Mouse (Mus musculus) Patski (cell line): ENCODE results near the gene Spata17. TPM values are rescaled to one million over a fixed set of nuclear protein-coding genes. Genes with fewer than 3 reads are reported as not detected.

Experiments used
- ATAC-seq: fragments of 100-300 bp; one replicate; pipeline ENCODE4 v1.8.0; 2021
- CTCF ChIA-PET: fragments of 350-600 bp; sonication (Branson Sonifier 250); formaldehyde crosslinking; loops from one replicate; lab custom pipeline; 2022; ENCODE audit warnings: inconsistent platforms; lab: Charles Lee
- POLR2A ChIA-PET: fragments of 350-600 bp; sonication (Branson Sonifier 250); formaldehyde crosslinking; loops from one replicate; lab custom pipeline; 2022; ENCODE audit warnings: antibody characterized with exemption, inconsistent platforms; lab: Charles Lee
- DNase-seq: peaks from one replicate; pipeline ENCODE4 v3.0.0-alpha.2; 2011; ENCODE audit warnings: low read depth, low spot score
- H3K27me3 ChIP-seq: fragments of 371-371 bp; one replicate; pipeline ENCODE4 v1.5.1; 2021
- CTCF ChIP-seq: fragments of 100-300 bp; IDR thresholded peaks from one replicate; pipeline ENCODE4 v1.5.1; 2021
- in situ Hi-C: fragments of 300-500 bp; cut with MboI; formaldehyde crosslinking; loops from 3 replicates; pipeline ENCODE4 v1.11.1; 2018; ENCODE audit warnings: low pct_unique_long_range_greater_than_20kb, mixed read lengths
- polyA plus RNA-seq: library from polyadenylated mRNA; unstranded; gene quantifications from one replicate; pipeline ENCODE4 v1.2.3, GENCODE M21; 2021

Spata17 gene
- polyA plus RNA-seq, 1 experiment from 2014 or later, result 1.7 TPM

DNA sequence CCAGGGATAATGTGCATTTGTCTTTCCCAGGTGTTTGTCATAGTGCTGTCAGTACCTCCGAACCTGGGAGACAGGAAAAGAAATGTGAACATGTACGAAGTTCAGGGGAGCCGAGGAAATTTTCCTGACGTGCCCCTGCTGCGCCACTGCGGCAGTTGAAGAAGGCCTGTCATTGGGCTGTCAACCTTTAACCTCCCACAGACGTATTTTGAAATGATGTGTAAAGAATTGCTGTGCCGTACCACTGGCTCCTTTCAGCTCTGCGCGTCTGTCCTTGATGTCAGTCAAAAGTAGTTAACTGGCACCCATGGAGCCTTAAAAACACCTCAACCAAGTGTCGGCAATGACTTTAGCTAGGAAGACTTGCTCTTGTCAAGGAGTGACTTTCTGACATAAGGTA lies 205.2 kb downstream of the Spata17 start:
- no peak for TF ChIP-seq CTCF
- in situ Hi-C loops, result no loop called here
- H3K27me3 ChIP-seq, result no peaks in the 10 kb centered on the region
- ChIA-PET POLR2A (no interaction called here), CTCF (no interaction called here)
- DNase-seq (no peak), ATAC-seq (no peak)

DNA sequence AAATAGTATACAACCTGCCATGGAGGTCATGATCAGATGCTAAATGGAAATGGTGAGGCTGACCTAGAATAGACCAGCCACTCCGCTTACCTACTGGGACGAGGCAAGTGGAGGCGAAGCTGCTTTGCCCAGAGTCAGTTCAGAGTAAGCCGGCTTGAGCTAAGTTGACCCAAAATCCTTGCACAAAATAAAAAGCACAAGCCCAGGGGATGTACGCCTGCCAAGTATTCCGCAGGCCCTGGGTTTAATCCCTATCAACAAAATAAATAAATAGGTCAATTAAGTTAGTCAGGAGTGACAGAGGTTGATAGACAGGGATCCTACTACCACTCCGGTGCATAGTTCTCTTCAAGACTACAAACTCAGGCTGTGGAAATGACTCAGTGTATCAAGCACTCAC lies 207.0 kb downstream of the Spata17 start:
- in situ Hi-C loops, result no loop called here
- no peak for ATAC-seq
- ChIA-PET POLR2A (no interaction called here), CTCF (interaction anchor here (1.7 kb wide), 1 partner anchor 12 kb away, joined by 5 read pairs; no protein-coding TSS in a partner anchor)
- no peak for TF ChIP-seq CTCF
- H3K27me3 ChIP-seq, result no peaks in the 10 kb centered on the region
- DNase-seq, result no peak

- in situ Hi-C loops, result no loop called here
- POLR2A ChIA-PET, result no interaction called here
- H3K27me3 ChIP-seq, result no peaks in the 10 kb centered on the region
- CTCF ChIA-PET, result interaction anchor here (0.8 kb wide), 1 partner anchor 17 kb away, joined by 3 read pairs; no protein-coding TSS in a partner anchor
- ATAC-seq, result no peak
- no peak for DNase-seq
- TF ChIP-seq CTCF, result no peak
These were observed 208.9 kb downstream of the Spata17 start for GRCm38 (mm10) chr1:187006227-187006925.

DNA sequence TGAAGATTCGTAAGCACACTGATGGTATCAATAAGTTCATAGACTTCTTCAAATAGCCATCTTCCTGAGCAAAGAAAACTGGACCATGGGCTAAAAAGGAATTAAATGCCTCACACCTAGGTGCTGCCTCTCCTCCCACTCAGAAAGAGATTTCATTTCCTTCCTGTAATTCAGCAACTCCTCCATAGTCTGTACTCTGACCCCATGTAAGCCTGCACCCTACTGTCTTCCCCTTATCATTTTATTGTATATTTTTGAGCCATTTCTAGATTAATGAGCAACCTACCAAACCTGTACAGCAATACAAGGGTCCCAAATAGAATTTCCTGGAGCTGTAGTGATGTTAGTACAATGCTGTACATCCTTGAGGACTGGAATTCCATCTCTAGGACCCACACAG lies 211.0 kb downstream of the Spata17 start:
- no peak for ATAC-seq
- POLR2A ChIA-PET, result interaction anchor here (0.6 kb wide), 1 partner anchor 25 kb away, joined by 3 read pairs; no protein-coding TSS in a partner anchor

DNA sequence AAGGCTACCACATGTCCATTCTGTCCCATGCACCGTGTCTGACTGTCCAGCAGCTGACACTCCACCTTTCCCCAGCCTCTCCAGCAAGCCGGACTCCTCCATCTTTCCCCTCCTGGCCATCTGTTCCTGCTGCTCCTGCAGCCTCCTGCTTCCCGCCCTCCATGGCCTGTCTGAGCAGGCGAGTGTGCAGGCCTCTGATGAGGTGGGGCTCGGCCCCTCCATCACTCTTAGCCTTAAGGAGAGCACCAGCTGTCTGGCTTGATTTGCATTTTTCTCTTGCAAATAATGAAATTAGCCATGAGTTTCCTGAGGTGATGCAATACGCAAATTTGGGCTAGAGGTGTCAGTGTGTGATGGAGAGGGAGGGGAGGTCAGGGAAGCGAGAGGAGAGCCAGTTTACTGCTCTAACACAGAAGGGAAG lies 211.8 kb downstream of the Spata17 start:
- in situ Hi-C loops, result no loop called here
- ATAC-seq, result no peak
- no peak for TF ChIP-seq CTCF
- no peaks in the 10 kb centered on the region for H3K27me3 ChIP-seq
- DNase-seq, result no peak
- ChIA-PET POLR2A (no interaction called here), CTCF (no interaction called here)

More for the DNA sequence above, 211.0 kb downstream of the Spata17 start:
- no peak for DNase-seq
- no peaks in the 10 kb centered on the region for H3K27me3 ChIP-seq
- TF ChIP-seq CTCF, result no peak
- CTCF ChIA-PET, result interaction anchor here (1.3 kb wide), 1 partner anchor 29 kb away, joined by 3 read pairs; no protein-coding TSS in a partner anchor
- in situ Hi-C loops, result no loop called here

DNA sequence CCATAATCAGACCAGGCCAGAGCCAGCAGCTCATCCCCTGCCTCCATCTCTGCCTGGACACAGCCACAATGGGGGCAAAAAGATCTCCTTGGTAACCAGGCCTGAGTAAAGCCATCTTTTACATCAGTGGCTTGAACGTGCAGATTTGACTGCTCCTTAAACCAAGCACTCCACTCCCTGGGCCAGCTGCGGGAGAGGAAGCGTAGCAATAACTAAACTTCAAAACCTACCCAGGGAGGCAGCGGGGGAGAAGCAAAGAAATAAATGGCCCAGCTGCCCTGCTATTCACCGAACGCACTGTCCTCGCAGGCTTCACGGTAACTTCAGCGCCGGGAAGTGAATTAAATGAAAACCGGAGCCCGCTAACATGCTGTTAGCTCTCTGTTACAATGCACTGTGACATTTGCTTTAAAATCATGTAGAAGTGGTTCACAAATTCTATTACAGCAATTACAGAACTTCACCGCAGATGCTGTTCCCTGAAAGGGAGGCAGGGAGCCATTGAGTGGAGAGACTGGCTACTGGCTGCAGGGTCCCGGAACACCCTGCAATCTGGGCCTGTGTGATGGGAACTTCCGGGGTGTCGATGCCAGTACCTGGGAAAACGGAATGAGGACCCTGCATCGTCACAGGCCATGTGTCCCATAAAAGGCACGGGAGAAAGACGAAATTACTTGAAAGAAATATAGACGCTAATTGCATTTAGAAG lies 217.5 kb downstream of the Spata17 start:
- TF ChIP-seq CTCF, result no peak
- ChIA-PET CTCF (interaction anchor here (1.1 kb wide), 1 partner anchor 12 kb away, joined by 3 read pairs; no protein-coding TSS in a partner anchor), POLR2A (no interaction called here)
- no peaks in the 10 kb centered on the region for H3K27me3 ChIP-seq
- no peak for ATAC-seq
- in situ Hi-C loops, result no loop called here
- no peak for DNase-seq

Other genes starting within 250 kb of the Spata17 start
- gene D1Pas1, start 248.0 kb downstream of the Spata17 start, polyA plus RNA-seq, result not detected
- gene Gpatch2, start within 50 bp of the Spata17 start, polyA plus RNA-seq, result 15.9 TPM